Mouse (Mus musculus): ENCODE results near the gene Rimklb. TPM values are rescaled to one million over a fixed set of nuclear protein-coding genes. Genes with fewer than 3 reads are reported as not detected.

The Rimklb gene
- total RNA-seq, 1 experiment from 2014 or later: not detected

DNA sequence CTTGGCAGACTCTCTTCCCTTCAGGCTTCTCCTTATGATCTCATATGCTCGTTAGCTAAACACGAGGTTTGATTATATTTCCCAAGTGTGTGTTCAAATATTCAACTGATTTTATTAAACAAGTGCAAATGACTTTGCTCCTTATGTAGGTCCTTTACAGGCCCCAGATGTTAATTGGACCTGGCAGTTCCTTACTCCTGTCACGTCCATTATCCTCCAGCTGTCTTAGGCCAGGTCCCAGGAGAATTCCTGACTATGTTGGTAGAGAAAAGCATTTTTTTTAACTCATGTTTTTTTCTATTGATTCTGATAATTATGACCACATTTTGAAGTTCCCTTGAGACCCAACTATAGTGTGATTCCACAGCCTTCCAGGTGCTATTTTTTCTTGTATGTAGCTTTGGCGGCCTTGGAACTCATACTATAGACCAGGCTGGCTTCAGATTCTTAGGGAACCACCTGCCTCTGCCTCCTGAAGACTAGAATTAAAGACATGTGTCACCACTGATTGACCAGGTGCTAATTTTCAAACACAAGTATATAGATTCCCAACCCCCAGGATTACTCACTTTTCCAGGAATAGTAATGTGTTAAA, 57.8 kb downstream of the Rimklb start:
- ATAC-seq (replicated peaks; ENCODE audit: low read depth, poor library complexity, severe bottlenecking): no peak

DNA sequence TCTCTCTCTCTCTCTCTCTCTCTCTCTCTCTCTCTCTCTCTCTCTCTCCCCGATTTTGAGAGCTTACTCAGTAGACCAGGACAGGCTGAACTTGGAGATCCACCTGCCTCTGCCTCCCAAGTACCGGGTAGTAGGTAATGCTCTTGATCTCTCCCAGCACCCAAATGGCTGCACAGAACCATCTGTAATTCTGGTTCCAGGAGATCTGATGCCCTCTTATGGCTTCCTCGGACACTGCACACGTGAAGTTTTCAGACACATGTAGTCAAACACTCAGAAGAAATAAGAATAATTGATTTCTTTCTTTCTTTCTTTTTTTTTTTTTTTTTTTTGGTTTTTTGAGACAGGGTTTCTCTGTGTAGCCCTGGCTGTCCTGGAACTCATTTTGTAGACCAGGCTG, 59.3 kb downstream of the Rimklb start:
- ATAC-seq (replicated peaks; ENCODE audit: low read depth, poor library complexity, severe bottlenecking): no peak

DNA sequence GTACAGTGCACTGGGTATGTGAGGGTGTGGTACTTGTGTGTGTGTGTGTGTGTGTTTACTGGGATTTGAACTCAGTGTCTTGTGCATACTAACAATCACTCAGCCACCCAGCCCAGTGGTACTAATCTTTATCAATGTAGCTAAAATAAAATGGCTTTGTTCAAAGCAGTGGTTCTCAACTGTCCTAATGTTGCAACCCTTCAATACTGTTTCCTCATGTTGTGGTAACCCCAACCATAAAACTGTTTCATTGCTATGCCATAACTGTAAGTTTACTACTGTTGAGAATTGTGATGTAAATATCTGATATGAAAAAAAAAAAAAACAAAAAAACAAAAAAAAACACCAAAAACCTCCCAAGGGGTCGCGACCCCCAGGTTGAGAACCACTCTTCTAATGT, 63.3 kb downstream of the Rimklb start:
- peak; percentile 62 for ATAC-seq (replicated peaks; ENCODE audit: low read depth, poor library complexity, severe bottlenecking)

DNA sequence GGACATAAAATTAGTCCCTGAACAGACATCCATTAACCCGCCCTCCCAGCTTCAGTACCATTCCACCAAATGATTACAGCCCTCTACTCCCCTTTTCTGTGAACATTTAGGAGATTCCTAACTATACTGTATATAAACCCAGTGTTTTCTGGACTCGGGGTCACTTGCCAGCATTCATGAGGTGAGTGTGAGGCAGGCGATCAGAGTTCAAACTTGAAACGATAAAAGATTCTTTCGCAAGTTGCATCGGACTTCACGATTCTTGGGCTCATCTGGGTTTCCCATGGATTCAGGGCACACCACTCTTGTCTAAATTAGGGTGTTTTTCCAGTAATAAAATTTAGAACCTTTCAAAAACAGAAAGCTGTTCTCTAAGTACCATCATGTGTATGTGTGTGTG, 71.1 kb downstream of the Rimklb start:
- ATAC-seq (replicated peaks; ENCODE audit: low read depth, poor library complexity, severe bottlenecking): no peak

DNA sequence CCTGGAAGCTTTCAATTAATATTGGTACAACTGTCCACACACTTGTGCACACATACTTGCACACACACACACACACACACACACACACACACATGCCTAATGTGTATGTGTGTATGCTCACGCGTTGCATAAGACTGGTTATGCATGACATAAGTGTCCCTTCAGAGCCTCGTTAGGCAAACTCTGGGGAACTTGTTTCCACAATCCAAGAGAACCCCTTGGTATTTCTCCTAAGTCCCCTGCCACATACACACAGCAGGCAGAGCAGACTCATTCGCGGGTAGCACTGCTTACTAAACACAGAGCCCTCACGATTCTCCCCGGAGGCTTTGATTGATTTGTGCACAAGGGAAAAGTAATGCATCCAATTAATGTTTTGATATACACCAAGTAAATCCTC, 81.5 kb downstream of the Rimklb start:
- no peak for ATAC-seq (replicated peaks; ENCODE audit: low read depth, poor library complexity, severe bottlenecking)

DNA sequence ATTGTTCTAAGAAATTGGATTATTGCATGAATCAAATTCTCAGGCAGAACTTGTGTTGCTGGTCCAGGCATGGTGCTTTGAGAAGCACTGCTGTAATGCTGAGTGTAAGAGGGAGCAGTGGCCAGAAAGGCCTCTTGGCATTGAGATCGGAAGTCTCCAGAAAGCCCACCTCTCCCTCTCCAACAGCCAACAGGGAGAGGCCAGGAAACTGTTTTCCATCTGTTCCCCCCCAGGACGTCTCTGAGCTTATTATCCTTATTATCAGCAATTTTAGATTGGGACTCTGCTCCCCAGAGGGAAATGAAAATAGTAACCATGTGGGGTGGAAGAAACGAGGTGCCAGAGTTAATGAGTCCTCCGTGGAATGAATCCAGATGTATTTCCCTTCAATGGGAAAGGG, 82.2 kb downstream of the Rimklb start:
- no peak for ATAC-seq (replicated peaks; ENCODE audit: low read depth, poor library complexity, severe bottlenecking)

DNA sequence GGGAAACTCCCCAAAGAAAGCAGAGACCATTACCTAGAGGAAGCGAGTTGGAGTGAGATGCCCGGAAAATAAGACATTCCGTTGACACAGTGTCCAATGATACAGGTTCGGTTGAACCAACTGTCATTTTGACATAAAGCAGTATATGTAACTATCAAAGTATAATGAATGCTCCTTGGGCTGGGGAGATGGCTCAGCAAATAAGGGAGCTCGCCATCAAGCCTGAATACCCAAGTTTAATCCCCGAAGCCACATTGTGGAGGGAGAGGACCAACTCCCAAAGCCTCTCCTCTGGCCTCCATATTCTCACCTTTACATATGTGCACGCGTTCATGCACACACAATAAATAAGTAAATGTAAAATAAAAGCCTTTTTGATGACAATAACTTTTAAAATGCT, 87.3 kb downstream of the Rimklb start:
- ATAC-seq (replicated peaks; ENCODE audit: low read depth, poor library complexity, severe bottlenecking): no peak

DNA sequence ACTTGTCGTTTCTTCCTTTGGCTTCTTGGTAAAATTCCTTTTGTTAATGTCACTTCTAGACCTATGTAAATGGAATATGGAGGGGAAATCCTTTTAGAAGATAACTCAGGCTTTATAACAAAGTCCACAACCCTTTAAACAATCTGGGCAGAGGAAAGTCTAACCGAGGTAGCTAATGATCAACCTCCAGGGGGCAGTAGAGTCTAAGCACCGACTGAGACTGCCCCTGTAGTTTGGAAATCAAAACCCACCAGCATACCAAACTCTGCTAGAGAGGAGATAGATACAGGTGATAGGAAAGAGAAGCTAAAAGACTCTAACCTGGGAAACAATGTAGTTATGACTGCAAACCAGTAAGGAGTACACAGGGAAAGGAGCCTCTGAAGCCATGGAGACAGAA, 96.3 kb downstream of the Rimklb start:
- ATAC-seq (replicated peaks; ENCODE audit: low read depth, poor library complexity, severe bottlenecking): peak; percentile 90

DNA sequence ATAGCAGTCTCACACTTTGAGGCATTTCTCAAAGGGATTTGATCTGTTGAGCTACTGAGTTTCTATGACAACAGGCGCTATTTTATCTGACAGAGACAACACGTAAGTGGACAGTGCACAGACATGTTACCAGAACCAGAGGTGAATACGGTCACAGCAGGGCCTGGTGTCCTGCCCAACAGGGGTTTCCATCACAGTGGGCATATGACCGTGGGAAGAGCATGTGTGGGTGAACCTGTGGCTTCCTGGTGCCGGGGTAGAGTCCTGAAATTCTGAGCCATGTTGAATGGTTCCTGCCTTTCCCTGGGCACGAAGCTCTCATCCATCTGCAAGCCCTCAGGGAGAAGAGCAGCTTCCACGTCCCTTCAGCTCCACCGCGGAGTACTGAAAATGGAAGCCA, 98.3 kb downstream of the Rimklb start:
- 0 out of 2 replicates have a peak, but pooled peaks have one; percentile 15 for ATAC-seq (replicated peaks; ENCODE audit: low read depth, poor library complexity, severe bottlenecking)

Other genes starting within 250 kb of the Rimklb start
- gene Klrg1, start 215.9 kb downstream of the Rimklb start, total RNA-seq (2017): not detected in 2 replicates
- gene M6pr, start 190.0 kb downstream of the Rimklb start, total RNA-seq (2017): 309 and 328 TPM in 2 replicates
- gene Phc1, start 158.2 kb downstream of the Rimklb start, total RNA-seq (2017): 8.9 and 13.0 TPM in 2 replicates
- gene Mfap5, start 7.1 kb upstream of the Rimklb start, total RNA-seq (2017): not detected in 2 replicates
- gene Aicda, start 55.0 kb upstream of the Rimklb start, total RNA-seq (2017): not detected in 2 replicates
- gene Apobec1, start 103.7 kb upstream of the Rimklb start, total RNA-seq (2017): 13.3 and 14.2 TPM in 2 replicates
- gene Gdf3, start 111.3 kb upstream of the Rimklb start, total RNA-seq (2017): 4.1 and 5.6 TPM in 2 replicates
- gene Dppa3, start 127.6 kb upstream of the Rimklb start, total RNA-seq (2017): not detected in 2 replicates
- gene Nanog, start 208.7 kb upstream of the Rimklb start, total RNA-seq (2017): not detected in 2 replicates